Mouse (Mus musculus) cerebellum, postnatal 25 days (tissue): ENCODE results near the gene 1700013H16Rik.
"Not testable (repeated sequence)": the region's sequence is repeated elsewhere in the genome, so short reads cannot be mapped to it uniquely, and the experiment has no call there.

Source experiments
- DNase-seq, 2 experiments: peaks; one replicate each; pipeline ENCODE4 v3.0.0; 2021; ENCODE audit warnings: mixed read lengths in 2 of 2

The 1700013H16Rik gene

DNA sequence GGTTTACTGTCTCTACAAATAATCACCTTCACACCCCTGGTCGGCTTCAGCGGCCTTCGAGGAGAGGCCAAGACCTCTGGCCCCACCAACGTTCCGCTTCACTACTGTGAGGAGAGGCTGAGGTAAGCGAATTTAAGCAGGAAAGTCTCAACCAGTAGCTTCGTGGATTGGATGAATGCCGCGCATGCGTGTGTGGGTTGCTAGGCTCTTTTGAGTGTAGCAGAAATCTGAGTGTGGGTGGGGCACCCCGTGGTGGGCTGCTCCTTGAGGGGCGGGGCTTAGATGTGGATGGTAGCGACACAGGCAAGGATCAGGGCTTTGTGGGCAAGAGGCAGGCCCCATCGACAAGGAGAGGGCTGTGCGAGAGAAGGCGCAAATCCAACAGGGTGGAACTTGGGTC, at the start of gene 1700013H16Rik:
TSS of gene 1700013H16Rik (minus strand) at position 96 of the 400 bp plus-strand sequence.
- no peak for DNase-seq

DNA sequence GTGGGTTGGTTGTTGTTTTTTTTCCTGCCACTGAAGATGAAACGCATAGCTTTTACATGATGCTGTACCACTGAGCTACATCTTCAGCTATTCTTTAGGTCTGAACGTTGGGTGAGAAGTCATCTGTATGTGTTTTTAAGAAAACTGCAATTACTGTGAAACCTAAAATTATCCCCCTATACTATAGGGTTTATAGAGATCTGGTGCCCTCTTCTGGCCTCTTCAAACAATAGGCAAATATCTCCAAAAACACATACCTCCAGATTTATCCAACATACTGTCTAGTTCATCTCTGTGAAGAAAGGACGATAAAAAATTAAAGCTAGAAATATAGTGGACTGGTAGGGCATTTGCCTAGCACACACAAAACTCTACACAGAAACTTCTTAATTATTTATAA, 41.4 kb upstream of the 1700013H16Rik start:
- no peak for DNase-seq

DNA sequence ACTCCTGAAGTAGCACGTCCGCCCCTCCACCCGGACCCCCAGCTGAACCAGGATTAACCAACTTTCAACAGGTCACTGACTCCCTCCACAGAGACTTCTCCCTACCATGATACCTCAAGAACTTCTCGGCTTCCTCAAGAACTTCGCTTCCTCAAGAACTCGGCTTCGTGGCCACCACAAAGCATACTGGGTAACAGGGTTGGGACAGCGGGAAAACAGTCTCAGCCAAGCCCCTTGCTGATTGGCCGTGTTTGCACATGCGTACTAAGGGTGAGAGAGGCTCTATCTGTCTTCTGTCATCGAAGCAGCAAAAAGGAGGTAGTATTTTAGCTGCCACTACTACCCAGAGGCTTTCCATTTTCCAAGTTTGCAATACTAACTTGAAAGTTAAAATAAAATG, 39.9 kb upstream of the 1700013H16Rik start, which contains the start of gene Xlr:
TSS of gene Xlr (minus strand) at position 188 of the 400 bp plus-strand sequence.
- not testable (repeated sequence) for DNase-seq

DNA sequence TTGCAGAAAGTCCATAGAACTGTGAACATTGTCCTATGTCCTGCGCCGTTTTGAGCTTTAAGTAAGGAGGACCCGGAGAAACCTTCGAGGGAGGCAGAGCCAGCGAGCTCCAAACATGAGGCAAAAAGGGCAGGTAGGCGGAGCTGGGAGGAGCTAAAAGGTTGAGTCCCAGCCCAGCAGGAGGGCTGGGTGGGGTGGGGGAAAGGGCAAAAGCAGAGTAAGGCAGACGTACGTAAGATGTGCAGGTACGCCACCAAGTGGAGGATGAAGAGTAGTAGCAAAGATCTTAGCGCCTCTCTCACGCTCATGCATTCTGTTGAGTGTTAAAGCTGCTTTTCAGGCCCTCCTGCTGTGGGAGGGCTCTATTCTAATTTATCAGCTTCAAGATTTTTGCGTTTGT, 18.6 kb upstream of the 1700013H16Rik start, which contains the start of gene Zfp36l3:
TSS of gene Zfp36l3 (minus strand) at position 119 of the 400 bp plus-strand sequence.
- DNase-seq: no peak

DNA sequence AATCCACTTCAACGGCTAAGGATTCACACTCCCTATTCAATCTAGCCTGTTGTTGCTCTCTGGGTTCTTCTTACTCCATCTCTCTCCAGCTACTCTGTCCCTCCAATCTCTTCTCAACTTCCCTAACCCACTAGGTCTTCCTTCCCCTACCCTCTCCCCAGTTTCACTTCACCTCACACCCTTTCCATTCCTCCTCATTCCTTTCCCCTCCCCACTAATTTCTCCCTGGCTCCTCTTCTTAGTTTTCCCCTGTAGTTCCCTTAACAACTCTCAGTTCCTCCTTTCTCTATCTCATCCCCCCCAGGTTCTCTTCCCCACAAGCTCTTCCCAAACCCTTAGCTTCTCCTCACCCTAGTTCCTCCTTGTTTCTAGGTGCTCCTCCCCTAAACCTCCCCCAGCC, 4.8 kb downstream of the 1700013H16Rik start:
- DNase-seq: no peak

DNA sequence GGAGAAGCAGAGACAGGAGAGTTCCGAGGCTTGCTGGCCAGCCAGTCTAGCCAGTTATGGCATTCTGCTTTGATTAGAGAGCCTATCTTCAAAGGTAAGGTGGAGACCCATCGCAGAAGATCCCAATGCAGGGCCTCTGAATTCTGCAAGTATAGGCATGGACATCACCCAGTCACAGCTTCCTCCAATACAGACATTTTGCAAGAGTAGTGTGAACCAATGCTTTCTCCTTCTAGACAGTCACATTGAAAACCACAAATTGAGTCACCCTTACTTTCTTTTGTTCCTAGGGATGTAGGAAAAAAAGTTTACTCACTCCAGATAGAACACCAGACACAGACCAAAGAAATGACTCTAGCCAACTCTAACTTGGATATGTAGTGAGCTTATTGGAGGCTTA, 28.7 kb downstream of the 1700013H16Rik start:
- no peak for DNase-seq

DNA sequence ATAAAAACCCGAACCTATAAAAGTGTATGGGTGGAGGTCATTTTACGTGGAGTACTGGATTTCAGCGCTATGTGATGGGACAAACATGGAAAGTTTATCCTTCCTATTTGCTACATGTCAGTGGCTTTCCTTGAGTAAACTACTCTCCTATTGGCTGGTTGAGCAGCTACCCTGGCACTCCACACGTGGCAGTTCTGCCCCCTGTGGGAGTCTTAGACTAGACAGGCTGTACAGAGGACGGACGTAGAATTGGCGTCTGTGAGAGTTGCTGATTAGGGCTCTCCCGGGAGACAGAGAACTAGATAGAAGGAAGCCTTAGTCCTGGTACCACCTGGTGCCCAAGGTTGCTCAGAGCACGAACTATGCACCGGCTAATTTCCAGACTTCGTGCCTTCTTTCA, 33.0 kb downstream of the 1700013H16Rik start, which contains the start of gene 4930502E18Rik:
TSS of gene 4930502E18Rik (plus strand) at position 231 of the 400 bp plus-strand sequence.
- DNase-seq: no peak

DNA sequence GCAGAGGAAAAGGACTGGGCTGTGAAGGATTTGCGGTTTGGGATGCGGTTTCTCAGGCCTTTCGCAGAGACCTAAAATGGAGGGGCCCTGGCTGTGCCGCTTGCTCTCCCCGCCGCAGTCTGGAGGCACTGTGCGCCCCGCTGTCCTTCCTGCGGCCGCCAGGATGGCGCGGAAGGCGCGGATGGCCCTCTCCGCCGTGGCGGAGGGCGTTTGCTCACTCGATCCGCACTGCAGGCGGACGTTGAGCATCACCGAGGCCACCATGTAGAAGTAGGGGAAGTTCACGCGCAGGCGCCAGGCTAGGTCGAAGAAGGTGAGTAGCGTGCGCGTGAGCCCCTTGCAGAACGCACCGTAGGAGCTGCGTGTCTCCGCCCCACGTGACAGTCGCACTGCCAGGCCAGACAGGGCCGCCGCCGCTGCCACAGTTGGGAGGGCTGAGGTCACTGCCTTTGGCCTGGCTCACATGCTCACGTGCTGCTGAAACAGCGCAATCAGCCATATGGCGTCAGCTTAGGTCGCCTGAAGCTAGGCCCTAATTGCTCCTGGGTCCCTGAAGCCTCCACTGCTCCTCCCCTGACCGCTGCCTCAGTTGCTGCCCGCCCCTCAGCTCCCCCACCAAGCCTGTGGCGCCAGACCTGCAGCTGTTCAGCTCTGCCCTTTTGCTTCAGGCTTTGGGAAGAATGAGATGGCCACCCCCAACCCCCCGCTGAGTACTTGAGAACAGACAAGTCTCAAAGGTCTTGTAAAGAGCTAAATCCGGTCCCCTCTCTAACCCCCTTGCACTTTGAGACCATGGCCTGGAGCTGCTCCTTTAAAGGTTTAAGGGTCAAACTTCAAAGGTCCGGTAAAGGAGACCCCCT, 41.1 kb downstream of the 1700013H16Rik start:
- DNase-seq: peak; percentile 72 to 78

DNA sequence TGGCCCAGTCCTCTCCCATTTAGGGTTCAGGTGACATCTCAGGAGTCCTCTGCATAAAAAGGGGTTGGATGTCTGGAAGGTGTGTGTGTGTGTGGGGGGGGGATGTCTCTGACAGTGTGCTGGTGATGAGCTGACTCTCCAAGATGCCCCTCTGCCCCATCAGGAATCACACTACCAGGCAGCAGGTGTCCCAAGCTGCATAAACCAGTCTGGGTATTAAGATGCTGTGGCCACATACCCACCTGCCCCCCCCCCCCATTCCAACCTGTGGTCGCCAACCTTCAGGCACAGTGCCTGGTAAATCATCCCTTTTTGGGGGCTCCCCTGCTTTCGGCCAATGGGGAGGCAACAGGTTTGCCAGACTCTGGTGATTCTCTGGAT, 41.7 kb downstream of the 1700013H16Rik start:
- no peak for DNase-seq

DNA sequence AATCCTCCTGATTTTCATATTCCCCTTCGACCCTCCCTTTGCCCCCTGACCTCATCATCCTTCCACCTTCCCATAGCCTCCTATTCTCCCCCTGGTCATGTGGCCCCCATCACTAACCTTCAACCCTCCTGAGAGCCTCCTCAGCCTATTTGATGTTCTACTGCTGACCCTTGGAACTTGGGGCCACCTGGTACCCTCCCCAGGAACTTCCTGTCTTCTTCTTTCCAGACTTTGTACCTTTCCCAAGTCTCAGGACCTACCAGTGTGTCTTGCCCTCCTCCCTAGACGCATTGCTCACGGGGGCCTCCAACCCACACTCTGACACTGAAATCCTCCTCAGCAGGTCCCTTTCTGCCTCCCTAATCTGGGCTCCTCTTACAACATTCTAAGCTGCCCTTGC, 55.0 kb downstream of the 1700013H16Rik start:
- DNase-seq: no peak

DNA sequence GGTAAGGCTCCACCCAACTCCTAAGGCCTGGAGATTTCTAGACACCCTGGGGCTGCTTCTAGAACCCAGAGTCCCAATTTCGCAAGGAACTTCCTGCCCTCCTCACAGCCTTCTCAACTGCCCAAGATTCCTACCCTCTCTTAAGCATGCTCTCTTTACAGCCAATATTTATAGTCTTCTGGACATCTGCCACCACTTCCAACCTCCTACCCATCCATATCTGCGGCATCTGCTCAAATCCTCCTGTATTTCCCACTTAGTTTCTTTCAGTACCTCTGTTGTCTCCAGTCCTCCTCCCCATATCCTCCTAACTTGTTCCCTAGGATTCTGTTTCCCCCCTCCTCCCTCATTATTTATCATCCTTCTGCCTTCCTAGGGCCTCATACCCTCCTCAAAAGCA, 58.4 kb downstream of the 1700013H16Rik start:
- DNase-seq: no peak

DNA sequence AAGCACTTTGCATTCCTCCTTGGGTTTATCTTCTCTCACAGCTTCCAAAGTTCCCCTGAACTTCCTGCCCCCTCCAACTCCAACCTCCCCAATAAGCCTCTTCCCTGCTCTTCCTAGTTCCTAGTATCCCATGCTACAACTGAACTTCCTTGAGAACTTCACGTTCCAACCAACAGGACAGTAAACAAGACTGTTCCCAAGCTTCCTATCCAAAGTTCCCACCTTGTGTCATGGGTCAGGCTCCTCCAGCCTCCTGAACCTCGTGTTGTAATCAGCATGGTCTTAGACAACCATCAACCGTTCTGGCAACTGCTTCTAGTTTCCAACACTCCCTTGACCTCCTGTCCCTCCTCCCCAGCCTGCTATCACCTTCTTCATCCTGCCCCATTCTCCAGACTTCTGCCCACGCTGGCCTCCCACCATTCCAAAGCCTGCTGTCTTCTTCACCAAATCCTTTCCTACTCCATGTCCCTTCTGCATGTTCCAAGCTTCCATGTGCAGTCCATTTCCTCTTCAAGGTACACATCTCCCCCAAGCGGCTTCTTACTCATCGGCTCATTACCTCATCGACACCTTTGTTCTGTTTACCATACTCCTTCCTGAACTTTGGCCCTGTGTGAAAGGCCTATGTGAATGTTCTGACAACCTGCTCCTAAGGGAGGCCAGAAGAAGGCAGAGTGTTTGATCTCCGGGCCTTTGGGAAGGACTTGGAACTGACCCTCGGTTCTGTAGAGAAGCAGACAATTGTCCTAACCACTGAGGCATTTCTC, 63.4 kb downstream of the 1700013H16Rik start:
- DNase-seq: no peak

DNA sequence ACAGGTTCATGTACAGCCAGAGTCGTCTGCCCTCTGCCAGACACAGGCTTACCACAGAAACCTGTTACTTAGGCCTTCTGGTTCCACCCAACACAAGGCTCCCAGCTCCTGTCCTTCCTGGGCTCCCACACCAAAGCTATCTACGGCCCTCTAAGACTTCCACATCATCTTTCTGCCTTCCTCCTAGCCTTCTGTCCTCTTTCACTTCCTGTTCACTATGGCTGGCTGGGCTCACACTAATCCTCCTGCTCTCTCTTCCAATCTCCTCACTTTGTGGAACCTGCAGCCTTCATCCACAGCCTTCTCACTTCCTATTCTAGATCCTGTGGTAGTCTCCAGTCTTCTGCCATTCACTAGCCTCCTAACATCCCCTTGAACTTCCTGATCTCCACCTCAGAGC, 64.5 kb downstream of the 1700013H16Rik start:
- DNase-seq: no peak
